Mouse (Mus musculus) cortical plate, adult 2 months (tissue): Measurements from ENCODE around the gene Gp1ba. TPM values are rescaled to one million over a fixed set of nuclear protein-coding genes. Genes with fewer than 3 reads are reported as not detected.

Experiments
- H3K27ac ChIP-seq: fragments of 200-500 bp; 2 replicates; pipeline ENCODE4 v1.5.1; 2012; ENCODE audit warnings: low read length, control low read depth, inconsistent platforms; ENCODE audit not compliant: insufficient read depth
- H3K4me1 ChIP-seq: fragments of 200-500 bp; 2 replicates; pipeline ENCODE4 v1.6.1; 2011; ENCODE audit warnings: low read length; ENCODE audit not compliant: control insufficient read depth, insufficient read depth
- H3K4me3 ChIP-seq: fragments of 200-500 bp; 2 replicates; pipeline ENCODE4 v1.5.1; 2011; ENCODE audit warnings: mild to moderate bottlenecking, low read length, control low read depth; ENCODE audit not compliant: insufficient read depth
- CTCF ChIP-seq: fragments of 200-500 bp; IDR thresholded peaks from 2 replicates; pipeline ENCODE4 v1.5.1; 2011; ENCODE audit warnings: mild to moderate bottlenecking, control low read depth, low read length; ENCODE audit not compliant: insufficient read depth; ENCODE audit errors: extremely low read depth
- POLR2A ChIP-seq: fragments of 200-500 bp; IDR thresholded peaks from 2 replicates; pipeline ENCODE4 v1.6.1; 2011; ENCODE audit warnings: mild to moderate bottlenecking, low read length, control low read depth; ENCODE audit not compliant: insufficient read depth; ENCODE audit errors: extremely low read depth
- polyA plus RNA-seq: library from polyadenylated mRNA; depleted of rRNA; stranded (reverse); fragments of >200 nt; gene quantifications from 2 replicates; pipeline ENCODE4 v1.2.3, GENCODE M21; 2012

Gene Gp1ba
- polyA plus RNA-seq, 1 experiment: not detected

GRCm38 (mm10) chr11:70652029-70652883, 13.3 kb downstream of the Gp1ba start:
- TF ChIP-seq CTCF: no peak
- H3K4me3 ChIP-seq: peak overlapping the region; percentile 100; the same call in 1 of the 2 replicates
- no peak overlapping the region for H3K27ac ChIP-seq
- H3K4me1 ChIP-seq: peaks cover 3% of the 10 kb centered on the region; the same call in 1 of the 2 replicates

DNA sequence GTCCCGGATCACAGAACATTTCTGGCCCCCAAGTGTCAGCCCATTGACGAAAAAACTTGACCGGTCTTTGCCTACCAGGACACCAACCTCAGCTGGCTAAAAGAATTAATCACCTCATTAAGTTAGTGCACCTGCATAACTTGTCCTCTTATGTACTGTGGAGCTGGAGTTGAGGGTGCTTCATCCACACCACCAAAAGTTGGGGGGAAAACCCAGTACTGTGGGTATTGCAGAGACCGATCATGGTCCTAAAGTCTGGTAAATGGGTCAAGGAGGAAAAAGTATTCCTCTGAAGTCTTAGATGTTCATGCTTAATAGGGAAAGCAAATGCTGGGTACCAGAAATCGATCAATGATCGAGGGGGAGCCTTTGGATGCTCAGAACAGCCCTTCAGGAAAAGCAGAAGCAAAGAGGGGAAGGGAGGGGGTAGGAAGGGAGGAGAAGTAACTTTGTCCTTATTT, 14.0 kb downstream of the Gp1ba start:
- Histone ChIP-seq H3K27ac (no peak overlapping the region), H3K4me1 (peaks cover 3% of the 10 kb centered on the region; the same call in 1 of the 2 replicates), H3K4me3 (peak overlapping the region; percentile 100; the same call in 1 of the 2 replicates)
- TF ChIP-seq CTCF: no peak
- TF ChIP-seq POLR2A: no peak

DNA sequence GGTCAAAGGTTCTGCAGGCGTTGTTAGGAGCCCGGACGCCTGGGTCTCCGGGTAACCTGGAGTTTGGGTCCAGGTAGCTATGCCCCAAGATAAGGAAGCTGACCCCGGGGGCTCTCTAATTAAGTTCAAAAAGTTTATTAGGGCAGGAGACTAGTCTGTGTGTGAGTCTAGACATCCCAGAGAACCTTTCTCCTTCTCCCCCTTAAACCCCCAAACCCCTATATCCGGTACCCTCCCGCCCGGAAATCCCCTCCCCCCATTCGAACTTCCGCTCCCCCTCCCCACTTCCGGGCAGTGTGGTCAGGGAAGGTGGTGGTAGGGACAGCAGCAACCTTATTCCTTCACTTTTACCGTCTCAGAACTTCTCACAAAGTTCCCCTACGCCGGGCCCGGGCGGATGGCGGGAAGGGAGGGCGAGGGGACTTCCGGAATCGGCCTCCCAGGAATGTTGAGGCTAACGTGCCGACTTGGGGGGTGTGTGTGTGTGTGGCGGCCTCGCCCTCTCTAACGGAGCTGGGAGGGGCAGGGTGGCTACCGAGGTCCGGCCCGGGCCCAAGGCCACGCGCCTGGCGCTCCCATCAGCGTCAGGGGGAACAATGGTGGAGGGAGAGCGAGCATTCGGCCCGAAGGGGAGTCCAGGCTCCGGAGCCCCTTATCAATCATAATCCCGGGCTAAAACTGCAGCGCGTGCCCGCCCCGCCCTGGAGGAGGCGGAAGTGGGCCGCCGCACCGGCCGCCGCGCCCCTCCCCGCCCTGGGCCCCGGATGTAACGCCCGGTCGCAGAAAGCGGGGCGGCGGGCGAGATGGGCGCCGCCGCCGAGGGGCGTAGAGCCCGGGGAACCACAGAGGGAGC, 14.6 kb downstream of the Gp1ba start:
- Histone ChIP-seq H3K27ac (peak overlapping the region; percentile 100), H3K4me1 (peaks cover 3% of the 10 kb centered on the region; the same call in 1 of the 2 replicates), H3K4me3 (peak overlapping the region; percentile 100)
- no peak for TF ChIP-seq POLR2A
- TF ChIP-seq CTCF: no peak

GRCm38 (mm10) chr11:70654198-70654922, 15.4 kb downstream of the Gp1ba start, which contains the start of gene Pfn1:
Pfn1 (minus strand) TSS chr11:70654644.
- peak within 1 kb of the TSS; percentile 100 for H3K27ac ChIP-seq
- peak within 1 kb of the TSS; percentile 100 for H3K4me3 ChIP-seq
- H3K4me1 ChIP-seq: peaks cover 1% of the 10 kb centered on the region; the same call in 1 of the 2 replicates
- TF ChIP-seq POLR2A: peak; percentile 69
- TF ChIP-seq CTCF: no peak

- Histone ChIP-seq H3K27ac (0 out of 2 replicates have a peak overlapping the region, but pooled peaks have one; percentile 53), H3K4me3 (peak overlapping the region; percentile 100), H3K4me1 (0 out of 2 replicates have a peak, but pooled peaks cover 1% of the 10 kb centered on the region)
- TF ChIP-seq POLR2A (0 out of 2 replicates have a peak, but pooled peaks have one; percentile 30), CTCF (no peak)
These were observed 16.1 kb downstream of the Gp1ba start for GRCm38 (mm10) chr11:70654923-70655570.

DNA sequence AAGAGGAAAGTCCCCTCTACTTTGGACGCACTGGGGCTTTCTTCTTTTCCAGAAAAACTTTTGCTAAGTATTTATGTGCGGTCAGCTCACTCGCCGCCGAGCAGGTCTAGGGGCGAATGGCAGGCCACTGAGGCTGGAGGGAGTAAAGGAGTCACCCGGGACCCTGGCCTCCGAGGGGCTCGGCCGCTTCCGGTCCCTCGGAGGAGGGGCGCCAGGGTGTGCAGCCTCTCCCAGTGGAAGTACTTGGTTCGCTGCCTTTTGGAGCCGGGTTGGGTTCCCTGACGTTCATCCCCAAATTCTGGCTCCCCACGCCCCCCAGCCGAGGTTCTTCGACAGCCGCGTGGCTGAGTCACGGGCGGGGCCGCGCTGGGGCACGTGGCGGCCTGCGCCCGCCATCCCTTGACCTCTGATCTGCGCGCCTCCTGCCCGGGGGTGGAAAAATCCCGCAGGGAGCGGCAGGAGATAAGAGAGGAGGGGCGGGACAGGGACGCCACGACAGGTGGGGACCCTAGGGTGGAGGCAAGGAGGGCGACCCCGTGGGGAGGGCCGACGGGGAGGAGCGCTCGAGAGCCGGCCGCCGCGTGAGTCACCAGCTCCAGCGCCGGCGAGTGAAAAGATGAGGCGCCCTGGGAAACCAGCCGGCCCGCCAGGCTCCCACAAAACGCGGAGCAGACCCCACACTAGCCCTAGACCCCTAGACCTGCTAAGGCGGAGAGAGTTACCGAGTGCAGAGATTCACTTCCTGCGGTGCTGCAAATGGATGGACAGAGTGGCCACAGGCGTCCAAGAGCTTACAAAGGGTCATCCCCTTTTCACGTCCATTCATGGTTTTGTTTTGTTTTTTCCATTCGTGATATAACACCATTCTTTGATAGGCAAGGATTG, 16.9 kb downstream of the Gp1ba start:
- H3K4me1 ChIP-seq: 0 out of 2 replicates have a peak, but pooled peaks cover 1% of the 10 kb centered on the region
- TF ChIP-seq CTCF: no peak
- no peak for TF ChIP-seq POLR2A
- H3K27ac ChIP-seq: no peak overlapping the region
- H3K4me3 ChIP-seq: peak overlapping the region; percentile 100

DNA sequence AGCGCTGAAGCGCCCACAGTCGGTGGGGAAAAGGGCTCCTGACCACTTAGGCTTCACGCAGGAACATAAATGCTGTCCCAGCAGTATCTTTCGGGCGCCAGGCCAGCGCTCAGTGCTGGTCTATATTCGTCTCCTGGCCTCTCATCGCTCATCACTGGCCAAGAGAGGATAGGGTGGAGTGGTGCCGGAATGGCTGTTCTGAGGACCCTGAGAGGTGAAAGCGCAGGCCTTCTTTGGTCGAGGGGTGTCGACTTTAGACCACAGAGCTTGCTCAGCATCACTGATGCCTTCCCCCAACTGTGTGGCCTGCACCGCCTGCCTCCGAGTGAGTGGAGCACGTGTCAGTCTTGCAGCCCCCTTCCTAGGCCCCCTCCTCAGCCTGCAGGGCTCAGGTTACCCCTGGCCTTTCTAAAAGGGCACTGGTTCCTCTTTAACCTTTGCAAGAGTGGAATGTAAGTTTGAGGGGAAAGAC, 17.6 kb downstream of the Gp1ba start:
- TF ChIP-seq POLR2A (no peak), CTCF (no peak)

DNA sequence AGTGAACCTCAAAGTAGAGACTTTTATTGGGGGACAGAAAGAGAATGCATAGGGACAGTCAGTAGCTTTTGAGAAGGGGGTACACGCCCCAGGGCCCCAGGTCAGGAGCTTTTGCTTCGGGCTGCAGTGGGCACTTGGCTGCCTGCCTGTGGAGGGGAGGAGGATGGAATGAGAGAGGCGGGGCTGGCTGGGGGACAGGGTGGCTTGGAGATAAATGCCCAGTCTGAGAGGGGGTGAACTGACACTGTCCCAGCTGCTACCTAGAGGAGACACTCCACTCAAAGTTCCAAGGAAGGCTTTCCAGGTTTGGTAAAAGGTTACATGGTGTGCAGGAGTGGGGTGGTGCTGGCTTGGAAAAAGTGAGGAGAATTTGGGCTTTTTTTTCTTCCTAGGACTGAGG, 18.0 kb downstream of the Gp1ba start, which contains the start of gene Eno3:
Gene Eno3, plus strand, starts transcription at position 239 of the 400 bp plus-strand sequence.
- Histone ChIP-seq H3K27ac (no peak within 1 kb of the TSS), H3K4me3 (peak within 1 kb of the TSS; percentile 100; the same call in 1 of the 2 replicates), H3K4me1 (0 out of 2 replicates have a peak, but pooled peaks cover 1% of the 10 kb centered on the region)
- TF ChIP-seq POLR2A (no peak), CTCF (no peak)

More for the DNA sequence above, 17.6 kb downstream of the Gp1ba start:
- peak overlapping the region; percentile 100; the same call in 1 of the 2 replicates for H3K4me3 ChIP-seq
- no peak overlapping the region for H3K27ac ChIP-seq
- H3K4me1 ChIP-seq: 0 out of 2 replicates have a peak, but pooled peaks cover 1% of the 10 kb centered on the region
